Mouse (Mus musculus) olfactory bulb, adult 2 months (tissue): ENCODE measurements around the gene Trim32.

Experiments used
- CTCF ChIP-seq: fragments of 200-500 bp; IDR thresholded peaks from 2 replicates; pipeline ENCODE4 v1.5.1; 2012; ENCODE audit warnings: low read depth, mild to moderate bottlenecking, low read length, moderate library complexity; ENCODE audit not compliant: insufficient read depth
- POLR2A ChIP-seq: fragments of 200-500 bp; IDR thresholded peaks from 2 replicates; pipeline ENCODE4 v1.6.1; 2012; ENCODE audit warnings: mild to moderate bottlenecking, low read depth, low read length, moderate library complexity; ENCODE audit not compliant: insufficient read depth

DNA sequence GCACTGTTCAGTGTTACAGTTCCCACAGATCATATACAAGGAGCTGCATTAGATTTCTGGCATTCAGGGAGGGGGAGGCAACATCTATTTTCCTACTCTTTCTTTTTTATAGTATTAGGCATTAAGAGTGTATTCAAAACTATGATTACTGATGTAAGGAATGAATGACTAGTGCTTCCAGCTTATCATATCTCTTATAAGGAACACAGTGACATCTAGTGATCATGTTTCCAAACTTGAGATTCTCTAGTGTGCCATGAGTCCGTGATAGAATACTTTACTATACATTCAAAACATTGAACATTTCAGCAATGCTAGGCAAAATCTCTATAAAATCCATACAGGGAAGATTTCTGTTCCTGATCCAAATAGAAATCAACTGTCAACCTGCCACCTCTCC lies 24.5 kb upstream of the Trim32 start:
- TF ChIP-seq CTCF (no peak), POLR2A (no peak)
